Mouse (Mus musculus) embryonic facial prominence, embryonic 14.5 days (tissue): ENCODE results near the gene Rasl11b. TPM values are rescaled to one million over a fixed set of nuclear protein-coding genes. Genes with fewer than 3 reads are reported as not detected.

Experiments used
- ATAC-seq: fragments of 200-750 bp; cut with Nextera tagmentation; 2 replicates; pipeline ENCODE4 v1.8.0; 2017; ENCODE audit warnings: low read depth, moderate number of reproducible peaks, moderate TSS enrichment
- DNase-seq: peaks from one replicate; pipeline ENCODE4 v3.0.0-alpha.2; 2015; ENCODE audit warnings: low spot score
- H3K27ac ChIP-seq: fragments of 300-500 bp; sonication (generic); replicated peaks from 2 replicates; pipeline ENCODE4 v1.5.1; 2014; ENCODE audit warnings: low read depth, mild to moderate bottlenecking, low read length, moderate library complexity
- H3K27me3 ChIP-seq: fragments of 300-500 bp; sonication (generic); replicated peaks from 2 replicates; pipeline ENCODE4 v1.6.1; 2014; ENCODE audit warnings: low read length; ENCODE audit not compliant: control insufficient read depth, insufficient read depth
- H3K36me3 ChIP-seq: fragments of 300-500 bp; sonication (generic); 2 replicates; pipeline ENCODE4 v1.6.1; 2014; ENCODE audit warnings: low read length, mixed read lengths; ENCODE audit not compliant: control insufficient read depth, insufficient read depth
- H3K4me1 ChIP-seq: fragments of 300-500 bp; sonication (generic); 2 replicates; pipeline ENCODE4 v1.6.1; 2014; ENCODE audit warnings: antibody characterized with exemption, low read length; ENCODE audit not compliant: control insufficient read depth, insufficient read depth
- H3K4me2 ChIP-seq: fragments of 300-500 bp; sonication (generic); 2 replicates; pipeline ENCODE4 v1.6.1; 2014; ENCODE audit warnings: low read depth, mild to moderate bottlenecking, low read length, moderate library complexity, mixed read lengths
- H3K4me3 ChIP-seq: fragments of 300-500 bp; sonication (generic); 2 replicates; pipeline ENCODE4 v1.5.1; 2014; ENCODE audit warnings: low read depth, mild to moderate bottlenecking, low read length
- H3K9ac ChIP-seq: fragments of 300-500 bp; sonication (generic); 2 replicates; pipeline ENCODE4 v1.6.1; 2014; ENCODE audit warnings: low read depth, mild to moderate bottlenecking, low read length, moderate library complexity, mixed read lengths
- H3K9me3 ChIP-seq: fragments of 300-500 bp; sonication (generic); 2 replicates; pipeline ENCODE4 v1.6.1; 2016; ENCODE audit warnings: low read length; ENCODE audit not compliant: control insufficient read depth
- WGBS: fragments of 180-500 bp; shearing (Covaris S2); extraction: QIAGEN DNeasy Blood & Tissue Kit; methylation state at CpG from one replicate; pipeline ENCODE4 v1.1.7; 2014; 5-methylcytosine and 5-hydroxymethylcytosine counted together
- polyA plus RNA-seq: library from polyadenylated mRNA; unstranded; fragments of >200 nt; fragmentation: Nextera tagmentation; extraction: Ambion mirVana; gene quantifications from 2 replicates; pipeline ENCODE4 v1.2.1, GENCODE M21; 2014

Gene Rasl11b
- polyA plus RNA-seq, 1 experiment from 2014 or later = 62.9 TPM

GRCm38 (mm10) chr5:74206649-74207048, 11.6 kb downstream of the Rasl11b start:
- no peak overlapping the region for H3K9ac ChIP-seq
- H3K4me2 ChIP-seq = no peak overlapping the region
- no peaks in the 10 kb centered on the region for H3K27me3 ChIP-seq
- no peaks in the 10 kb centered on the region for H3K36me3 ChIP-seq
- no peak overlapping the region for H3K4me3 ChIP-seq
- 87% methylated on average over 7 of the region's 7 CpGs for WGBS
- peaks cover 35% of the 10 kb centered on the region for H3K4me1 ChIP-seq
- ATAC-seq (no peak), DNase-seq (no peak)
- H3K9me3 ChIP-seq = no peaks in the 10 kb centered on the region
- no peak overlapping the region for H3K27ac ChIP-seq

- no peak overlapping the region for H3K4me3 ChIP-seq
- no peak for ATAC-seq
- no peak overlapping the region for H3K4me2 ChIP-seq
- 72% methylated on average over 3 of the region's 3 CpGs for WGBS
- H3K4me1 ChIP-seq = peaks cover 31% of the 10 kb centered on the region
- H3K9me3 ChIP-seq = no peaks in the 10 kb centered on the region
- no peak overlapping the region for H3K9ac ChIP-seq
- no peak for DNase-seq
- H3K27me3 ChIP-seq = no peaks in the 10 kb centered on the region
- no peak overlapping the region for H3K27ac ChIP-seq
- no peaks in the 10 kb centered on the region for H3K36me3 ChIP-seq
These were observed 12.1 kb downstream of the Rasl11b start for GRCm38 (mm10) chr5:74207209-74207608.

- no peak overlapping the region for H3K4me3 ChIP-seq
- H3K36me3 ChIP-seq = no peaks in the 10 kb centered on the region
- no peak for ATAC-seq
- no peak overlapping the region for H3K27ac ChIP-seq
- WGBS = 51% methylated on average over 7 of the region's 7 CpGs
- peaks cover 29% of the 10 kb centered on the region for H3K4me1 ChIP-seq
- DNase-seq = no peak
- no peak overlapping the region for H3K9ac ChIP-seq
- no peaks in the 10 kb centered on the region for H3K9me3 ChIP-seq
- H3K27me3 ChIP-seq = no peaks in the 10 kb centered on the region
- no peak overlapping the region for H3K4me2 ChIP-seq
These were observed 13.4 kb downstream of the Rasl11b start for GRCm38 (mm10) chr5:74208438-74208837.

GRCm38 (mm10) chr5:74209640-74210039, 14.6 kb downstream of the Rasl11b start:
- H3K9me3 ChIP-seq = no peaks in the 10 kb centered on the region
- ATAC-seq (no peak), DNase-seq (peak; percentile 37)
- no peaks in the 10 kb centered on the region for H3K27me3 ChIP-seq
- peaks cover 30% of the 10 kb centered on the region for H3K4me1 ChIP-seq
- no peak overlapping the region for H3K9ac ChIP-seq
- H3K36me3 ChIP-seq = no peaks in the 10 kb centered on the region
- no peak overlapping the region for H3K4me2 ChIP-seq
- no peak overlapping the region for H3K27ac ChIP-seq
- no peak overlapping the region for H3K4me3 ChIP-seq
- 60% methylated on average over 4 of the region's 4 CpGs for WGBS

GRCm38 (mm10) chr5:74211346-74211745, 16.3 kb downstream of the Rasl11b start:
- peak; percentile 66 for DNase-seq
- Histone ChIP-seq H3K4me1 (peaks cover 32% of the 10 kb centered on the region), H3K9me3 (no peaks in the 10 kb centered on the region)

GRCm38 (mm10) chr5:74214501-74215110, 19.5 kb downstream of the Rasl11b start:
- H3K27ac ChIP-seq = peak overlapping the region; percentile 81
- H3K27me3 ChIP-seq = no peaks in the 10 kb centered on the region
- H3K4me3 ChIP-seq = no peak overlapping the region
- ATAC-seq = peak; percentile 71
- H3K36me3 ChIP-seq = no peaks in the 10 kb centered on the region
- 7% methylated on average over 7 of the region's 7 CpGs for WGBS
- DNase-seq = peak; percentile 92
- H3K9me3 ChIP-seq = no peaks in the 10 kb centered on the region
- H3K4me1 ChIP-seq = peaks cover 40% of the 10 kb centered on the region
- no peak overlapping the region for H3K9ac ChIP-seq
- peak overlapping the region; percentile 30 for H3K4me2 ChIP-seq

More at GRCm38 (mm10) chr5:74211346-74211745, 16.3 kb downstream of the Rasl11b start:
- no peak for ATAC-seq
- Histone ChIP-seq H3K27me3 (no peaks in the 10 kb centered on the region), H3K36me3 (no peaks in the 10 kb centered on the region), H3K4me3 (no peak overlapping the region), H3K4me2 (no peak overlapping the region), H3K27ac (no peak overlapping the region), H3K9ac (no peak overlapping the region)
- WGBS = 60% methylated on average over 11 of the region's 11 CpGs

GRCm38 (mm10) chr5:74215125-74215524, 20.0 kb downstream of the Rasl11b start:
- H3K9ac ChIP-seq = no peak overlapping the region
- peak; percentile 64 for ATAC-seq

GRCm38 (mm10) chr5:74218524-74218923, 23.4 kb downstream of the Rasl11b start:
- Histone ChIP-seq H3K9me3 (no peaks in the 10 kb centered on the region), H3K4me1 (peaks cover 27% of the 10 kb centered on the region), H3K4me2 (no peak overlapping the region), H3K36me3 (no peaks in the 10 kb centered on the region), H3K4me3 (no peak overlapping the region), H3K27ac (peak overlapping the region; percentile 41; the same call in 1 of the 2 replicates), H3K9ac (no peak overlapping the region), H3K27me3 (no peaks in the 10 kb centered on the region)
- DNase-seq (peak; percentile 59), ATAC-seq (no peak)
- WGBS = 20% methylated on average over 4 of the region's 4 CpGs

More at GRCm38 (mm10) chr5:74215125-74215524, 20.0 kb downstream of the Rasl11b start:
- no peaks in the 10 kb centered on the region for H3K36me3 ChIP-seq
- H3K4me3 ChIP-seq = no peak overlapping the region
- WGBS = 7% methylated on average over 4 of the region's 4 CpGs
- no peaks in the 10 kb centered on the region for H3K27me3 ChIP-seq
- H3K9me3 ChIP-seq = no peaks in the 10 kb centered on the region
- peak overlapping the region; percentile 81 for H3K27ac ChIP-seq
- H3K4me2 ChIP-seq = peak overlapping the region; percentile 30
- DNase-seq = peak; percentile 75
- peaks cover 37% of the 10 kb centered on the region for H3K4me1 ChIP-seq

GRCm38 (mm10) chr5:74222626-74223025, 27.5 kb downstream of the Rasl11b start:
- Histone ChIP-seq H3K9ac (no peak overlapping the region), H3K27me3 (no peaks in the 10 kb centered on the region), H3K9me3 (no peaks in the 10 kb centered on the region), H3K4me2 (no peak overlapping the region), H3K4me3 (no peak overlapping the region), H3K4me1 (peaks cover 12% of the 10 kb centered on the region), H3K27ac (no peak overlapping the region), H3K36me3 (no peaks in the 10 kb centered on the region)
- ATAC-seq (no peak), DNase-seq (no peak)
- WGBS = 76% methylated on average over 4 of the region's 4 CpGs
